Mouse (Mus musculus) ZHBTc4 (cell line): ENCODE measurements around the gene Prss27.
A peak's percentile ranks its signal among the peaks of the same experiment; 100 is the strongest.
"Not testable (repeated sequence)": the region's sequence is repeated elsewhere in the genome, so short reads cannot be mapped to it uniquely, and the experiment has no call there.

Source experiments
- DNase-seq: peaks from one replicate; pipeline ENCODE4 v3.0.0-alpha.2; 2011; ENCODE audit warnings: low read depth, low spot score

Prss27 gene

DNA sequence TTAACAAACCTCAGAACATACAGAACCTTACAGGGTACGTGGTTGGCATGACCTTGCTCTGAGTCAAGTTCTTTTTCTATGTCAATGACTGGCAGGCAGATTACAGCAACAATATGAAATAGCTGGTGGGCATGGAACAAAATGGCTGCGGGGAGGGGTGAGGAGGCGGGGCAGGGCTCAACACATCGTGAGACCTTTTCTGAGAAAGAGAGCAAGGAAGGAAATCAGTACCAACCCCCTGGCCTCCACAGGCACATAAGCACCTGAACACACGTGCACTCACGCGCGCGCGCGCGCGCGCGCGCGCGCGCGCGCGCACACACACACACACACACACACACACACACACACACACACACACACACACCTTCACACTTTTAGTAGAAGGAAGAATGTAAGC is 7.4 kb upstream of the Prss27 start:
- DNase-seq, result peak; percentile 79

DNA sequence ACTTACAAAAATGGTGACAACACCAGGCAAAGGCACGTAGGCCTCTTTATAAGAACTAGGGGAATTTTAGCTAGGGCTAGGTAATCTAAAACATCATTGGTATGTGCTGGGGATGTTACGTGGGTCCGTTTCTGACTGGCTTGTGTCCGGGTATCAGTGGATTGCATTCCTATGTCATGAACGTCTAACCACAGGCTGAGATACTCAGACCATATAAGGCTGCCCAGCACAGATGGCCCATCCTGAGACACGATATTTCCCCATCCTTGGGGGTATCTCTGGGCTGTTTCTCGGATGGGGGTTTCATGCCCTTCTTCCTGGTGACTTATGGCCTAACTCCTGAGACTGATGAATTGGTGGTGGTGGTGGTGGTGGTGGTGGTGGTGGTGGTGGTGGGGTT is 2.9 kb upstream of the Prss27 start:
- no peak for DNase-seq

DNA sequence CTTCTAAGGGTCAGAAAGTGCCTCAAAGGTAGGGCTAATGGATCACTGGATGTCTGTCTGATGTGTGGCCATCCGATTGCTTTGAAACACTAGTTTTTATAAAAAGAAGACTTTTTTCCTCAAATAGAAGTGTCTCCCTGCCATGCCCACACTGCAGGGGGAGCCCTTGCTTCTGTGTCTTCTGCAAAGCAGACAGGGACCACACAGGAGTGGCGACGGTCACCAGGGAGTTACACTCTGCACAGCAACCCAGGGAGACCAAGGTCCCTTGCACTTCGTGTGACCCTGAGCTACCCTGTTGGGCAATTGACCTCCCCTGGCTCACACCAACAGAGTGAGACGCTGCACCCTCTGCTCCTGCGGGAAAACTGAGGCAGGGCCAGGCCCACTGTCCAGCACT is 990 bp upstream of the Prss27 start:
- peak; percentile 40 for DNase-seq

DNA sequence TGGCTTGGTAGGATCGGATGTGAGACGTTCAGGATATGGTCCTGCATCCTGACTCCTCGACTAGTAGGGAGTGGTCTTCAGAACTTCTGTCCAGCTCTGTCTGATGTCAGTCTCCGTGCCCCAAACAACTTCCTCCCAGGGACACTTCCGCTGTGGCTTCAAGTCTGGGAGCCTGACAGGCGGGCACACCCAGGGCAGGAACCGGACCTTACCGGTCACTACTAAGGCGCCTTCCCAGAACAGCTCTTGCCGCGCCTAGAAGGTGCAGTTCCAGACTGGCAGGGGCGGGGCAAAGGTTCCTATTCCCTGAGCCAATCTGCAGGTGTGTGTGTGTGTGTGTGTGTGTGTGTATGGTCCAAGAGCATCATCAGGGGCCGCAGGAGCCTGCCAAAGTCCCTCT is 584 bp upstream of the Prss27 start:
- peak; percentile 45 for DNase-seq

DNA sequence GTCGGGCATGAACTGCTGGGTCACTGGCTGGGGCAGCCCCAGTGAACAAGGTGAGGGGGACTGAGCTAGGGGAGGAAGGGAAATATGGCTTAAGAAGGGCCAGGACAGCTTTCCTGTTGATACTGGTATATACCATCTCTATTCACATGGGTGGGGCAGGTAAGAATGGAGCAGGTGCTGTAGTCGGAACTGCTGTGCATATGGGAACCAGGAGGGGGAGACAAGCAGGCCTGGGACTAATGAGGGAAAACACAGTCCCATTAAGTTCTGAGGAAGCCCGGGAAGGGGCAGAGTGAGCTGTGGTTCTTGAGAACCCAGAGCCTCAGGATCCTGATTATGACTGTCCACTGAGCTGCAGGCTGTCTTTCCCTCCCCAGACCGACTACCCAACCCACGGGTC is 6.5 kb downstream of the Prss27 start:
- DNase-seq, result peak; percentile 75

DNA sequence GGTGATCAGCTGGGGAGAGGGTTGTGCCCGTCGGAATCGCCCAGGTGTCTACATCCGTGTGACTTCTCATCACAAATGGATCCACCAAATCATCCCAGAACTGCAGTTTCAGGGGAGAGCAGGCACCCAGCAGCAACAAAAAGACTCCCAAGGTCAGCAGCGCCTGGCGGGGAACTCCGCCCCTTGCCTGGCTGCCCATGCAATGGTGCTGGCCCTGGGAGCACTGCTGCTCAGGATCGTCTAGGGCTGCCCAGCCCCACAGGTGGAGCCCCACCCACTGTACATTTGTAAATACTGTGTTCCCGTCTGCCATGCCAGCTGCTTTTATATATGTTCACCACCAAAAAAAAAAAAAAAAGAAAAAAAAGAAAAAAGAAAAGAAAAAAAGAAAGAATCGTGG is 7.7 kb downstream of the Prss27 start:
- DNase-seq, result no peak

DNA sequence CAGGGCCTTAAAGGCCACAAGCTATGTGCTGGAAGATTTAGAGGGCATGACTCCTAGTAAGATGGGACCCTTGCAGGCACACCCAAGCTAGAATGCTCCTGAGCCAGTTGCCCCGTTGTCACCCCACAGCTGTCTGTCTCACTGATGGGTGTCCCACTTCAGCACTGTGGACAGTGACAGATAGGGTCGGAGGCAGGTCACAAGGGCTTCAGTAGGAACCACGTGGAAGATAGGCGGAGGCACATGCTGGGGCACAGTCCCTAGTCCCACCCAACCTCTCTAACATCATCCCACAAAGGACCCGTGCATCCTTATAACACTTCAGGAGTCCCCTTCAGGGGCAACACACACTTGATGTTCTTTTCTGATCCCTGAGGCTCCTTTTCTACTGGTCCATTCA is 8.1 kb downstream of the Prss27 start:
- DNase-seq, result peak; percentile 72

DNA sequence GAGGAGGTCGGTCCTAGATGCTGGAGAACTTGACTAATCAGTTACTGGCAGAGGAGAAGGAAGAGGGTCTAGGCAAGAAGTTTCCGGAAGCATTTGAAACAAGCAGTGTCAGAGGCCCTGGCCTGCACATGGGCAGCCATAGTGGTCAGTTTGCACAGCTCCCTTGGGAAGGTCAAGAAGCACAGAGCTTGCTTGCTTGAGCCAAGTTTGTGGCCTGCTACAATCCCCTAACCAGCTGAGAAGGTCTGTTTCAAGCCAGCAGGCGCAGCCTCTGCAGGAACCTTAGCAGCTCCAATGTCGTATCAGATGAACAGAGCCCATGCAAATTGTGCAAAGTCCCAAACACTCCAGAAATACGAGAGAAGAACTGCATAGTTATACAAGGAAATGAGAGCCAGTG is 10.1 kb downstream of the Prss27 start:
- DNase-seq, result no peak

DNA sequence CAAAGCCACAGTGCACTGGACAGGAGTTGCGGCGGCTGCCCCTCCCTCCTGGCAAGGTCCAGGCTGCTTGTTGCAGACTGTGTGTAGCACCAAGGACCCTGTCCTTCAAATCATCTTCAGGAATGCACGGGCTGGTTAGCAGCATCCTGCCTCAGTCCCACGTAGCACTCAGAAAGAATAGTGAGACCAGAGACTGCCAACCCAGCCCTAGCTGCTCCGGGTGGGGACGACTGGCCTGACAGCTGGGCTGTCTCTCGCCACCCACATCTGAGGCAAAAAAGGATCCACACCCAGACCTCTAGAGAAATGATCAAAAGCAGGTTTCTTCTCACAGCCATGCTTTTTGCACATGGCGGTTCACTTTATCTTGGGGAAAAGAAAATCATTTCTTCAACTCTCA is 11.1 kb downstream of the Prss27 start:
- no peak for DNase-seq

DNA sequence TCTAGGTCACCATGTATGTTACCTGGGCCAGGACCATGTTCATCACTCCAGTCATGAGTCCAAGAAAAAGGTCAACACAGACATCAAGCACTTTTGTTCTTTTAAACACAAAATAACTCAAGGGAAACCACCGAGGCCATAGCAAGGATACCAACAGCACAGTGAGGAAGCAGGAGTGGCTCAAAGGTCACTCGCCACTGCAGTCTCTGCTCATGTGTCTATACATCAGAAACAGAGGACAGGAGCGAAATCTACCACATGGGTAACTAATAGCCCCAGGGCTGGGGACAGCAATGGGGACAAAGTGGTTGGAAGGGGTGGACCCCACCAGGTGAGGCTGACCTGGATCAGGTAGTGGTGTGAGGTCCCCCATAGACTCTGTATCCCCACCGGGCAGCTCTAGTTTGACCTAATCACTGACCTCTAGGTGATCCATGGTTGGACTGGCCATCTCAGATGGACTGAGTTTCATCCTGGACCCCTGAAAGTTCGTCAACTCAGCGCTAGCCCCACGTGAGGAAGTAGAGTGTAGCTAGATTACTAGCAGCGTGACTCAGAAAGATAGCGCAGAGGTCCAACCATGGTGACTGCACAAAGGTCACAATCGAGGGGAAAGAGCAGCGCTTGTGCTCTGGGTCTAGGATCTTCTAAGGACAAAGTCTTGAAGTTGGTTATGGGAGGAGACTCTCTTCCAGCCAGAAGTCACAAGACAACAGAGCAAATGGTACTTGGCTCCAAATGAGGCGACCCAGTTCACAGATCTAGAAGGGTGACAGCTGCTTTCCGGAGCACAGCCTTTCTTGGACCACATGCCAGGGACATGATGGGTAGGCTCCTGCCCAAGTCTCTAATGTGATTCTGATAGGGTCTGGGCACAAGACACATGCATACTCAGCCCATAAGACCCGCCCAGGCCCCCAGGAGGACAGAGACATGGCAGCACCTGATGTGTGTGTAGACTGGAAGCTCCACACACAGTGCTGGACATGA is 19.0 kb downstream of the Prss27 start:
- no peak for DNase-seq

DNA sequence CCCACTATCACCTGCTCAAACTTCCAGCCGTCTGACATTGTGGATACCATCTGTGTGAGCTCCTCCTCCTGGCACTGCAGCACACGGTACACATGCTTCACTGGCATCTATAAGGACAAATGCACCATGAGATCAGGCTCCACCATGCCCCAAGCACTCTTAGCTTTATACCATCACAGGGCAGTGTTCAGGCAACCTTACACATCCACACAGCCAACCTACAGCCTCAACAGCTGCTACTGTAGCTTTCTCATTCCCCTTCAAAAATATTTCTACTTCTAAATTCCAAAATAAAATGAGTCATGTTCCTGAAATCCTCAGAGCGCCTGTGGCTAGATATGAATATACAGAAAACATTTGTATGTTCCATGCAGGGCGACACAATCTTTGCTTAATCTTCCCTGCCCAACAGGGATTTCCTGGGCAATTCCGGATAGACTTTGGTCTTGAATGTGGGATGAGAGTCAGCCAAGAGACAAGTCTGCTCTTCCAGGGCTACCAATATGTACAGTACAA is 19.8 kb downstream of the Prss27 start:
- no peak for DNase-seq

DNA sequence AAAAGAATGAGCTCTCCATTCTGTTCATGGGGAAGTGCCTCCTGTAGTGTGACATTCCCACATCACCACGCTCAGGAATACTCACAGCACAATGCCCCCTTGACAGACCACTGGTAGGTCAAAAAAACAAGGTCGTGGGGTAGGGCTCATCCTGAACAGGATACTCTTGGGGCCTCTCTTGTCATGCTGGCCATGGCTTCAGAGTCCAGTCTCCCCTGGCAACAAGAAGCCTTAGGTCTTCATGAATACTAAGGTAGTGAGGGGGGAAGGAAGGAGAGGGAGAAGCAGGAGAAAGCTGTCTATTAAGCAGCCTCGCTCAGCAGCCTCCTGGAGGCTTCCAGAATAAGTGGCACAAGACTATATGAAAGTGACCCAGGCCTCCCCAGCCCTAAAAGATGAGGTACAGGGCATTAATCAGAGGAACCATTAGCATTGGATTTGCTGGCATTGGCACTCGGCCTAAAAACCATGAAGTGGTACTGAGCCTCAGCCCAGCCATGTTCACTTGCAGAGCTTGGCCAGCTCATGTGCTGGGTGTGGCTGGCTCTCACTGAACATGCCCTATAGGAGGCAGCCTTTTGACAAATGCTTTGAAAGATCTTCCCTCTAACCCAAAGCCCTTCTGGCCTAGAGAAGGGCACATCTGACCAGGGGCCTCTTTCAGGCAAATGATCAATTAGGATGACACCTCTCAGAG is 24.7 kb downstream of the Prss27 start:
- no peak for DNase-seq

DNA sequence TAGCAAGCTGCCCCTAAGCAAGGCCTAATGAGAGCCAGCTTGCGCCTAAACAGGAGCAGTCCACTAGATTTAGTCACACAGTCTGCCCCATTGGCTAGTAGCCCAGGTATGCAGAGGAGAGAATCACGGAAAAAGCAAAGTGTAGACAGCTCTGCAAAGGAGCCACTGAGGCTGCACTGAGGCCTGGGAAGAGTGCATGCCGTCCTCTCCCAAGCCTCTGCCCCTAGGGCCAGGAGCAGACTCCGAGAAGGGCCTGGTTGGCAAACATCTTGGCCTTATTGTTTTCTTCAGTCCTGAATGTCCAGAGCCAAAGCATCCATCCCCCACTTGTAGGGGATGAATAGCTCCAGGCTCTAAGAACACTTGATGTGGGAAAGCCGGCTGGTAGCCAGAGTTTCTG is 30.3 kb downstream of the Prss27 start:
- no peak for DNase-seq

DNA sequence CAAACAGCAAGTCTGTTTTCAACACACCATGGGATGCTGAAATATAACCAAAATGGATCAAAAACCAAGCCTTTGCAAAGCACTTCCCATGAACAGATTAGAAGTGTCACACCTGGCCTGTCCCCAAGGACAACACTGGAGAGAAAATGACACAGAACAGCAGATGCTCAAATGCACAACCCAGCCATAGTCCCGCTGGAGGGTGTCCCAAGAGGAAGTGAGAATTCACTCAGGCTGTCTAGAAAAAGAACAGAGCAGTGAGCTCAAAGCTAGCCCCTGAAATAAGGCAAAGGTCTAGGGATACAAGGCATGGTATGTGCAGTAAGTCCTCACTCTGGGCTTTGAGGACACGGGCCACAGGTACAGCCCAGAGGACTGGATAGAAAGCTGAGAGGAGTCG is 31.6 kb downstream of the Prss27 start:
- DNase-seq, result no peak

DNA sequence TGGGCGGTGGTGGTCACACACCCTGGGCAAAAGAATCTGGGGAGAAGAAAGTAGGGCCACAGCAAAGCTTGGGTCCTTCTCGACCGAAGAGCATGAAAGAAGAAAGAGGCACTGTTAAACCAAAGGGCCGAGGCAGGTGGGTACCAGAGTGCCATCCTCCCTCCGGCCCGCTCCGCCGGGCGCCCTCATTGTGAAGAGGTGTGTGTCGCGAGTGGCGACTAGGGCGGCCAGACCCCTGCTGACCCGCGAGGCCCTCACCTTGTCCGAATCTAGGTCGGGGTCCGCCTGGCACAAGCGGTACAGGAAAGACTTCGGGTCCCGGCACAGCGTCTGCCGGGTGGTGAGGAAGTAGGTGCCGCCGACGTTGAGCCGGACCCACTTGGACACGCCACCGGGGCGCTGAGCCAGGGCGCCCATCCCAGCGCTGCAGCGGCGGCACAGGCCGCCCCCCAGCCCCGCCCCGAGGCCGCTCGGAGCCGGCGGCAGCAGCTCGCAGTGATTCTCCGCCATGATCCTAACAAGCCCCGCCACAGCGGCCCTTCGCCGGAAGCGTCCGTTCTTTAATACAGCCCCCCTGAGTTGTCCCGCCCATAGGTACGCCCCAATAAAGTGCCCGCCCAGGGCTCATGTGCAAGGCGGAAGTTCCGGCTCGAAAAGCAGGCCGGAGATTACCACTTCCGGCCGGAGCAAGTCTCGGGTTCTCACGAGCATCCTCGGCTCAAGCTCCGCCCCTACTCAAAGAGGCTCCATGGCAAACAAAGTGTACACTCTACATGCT is 35.2 kb downstream of the Prss27 start, which contains the start of gene Kctd5:
TSS of gene Kctd5 (minus strand) at position 567 of the 778 bp plus-strand sequence.
- peak; percentile 98 for DNase-seq

DNA sequence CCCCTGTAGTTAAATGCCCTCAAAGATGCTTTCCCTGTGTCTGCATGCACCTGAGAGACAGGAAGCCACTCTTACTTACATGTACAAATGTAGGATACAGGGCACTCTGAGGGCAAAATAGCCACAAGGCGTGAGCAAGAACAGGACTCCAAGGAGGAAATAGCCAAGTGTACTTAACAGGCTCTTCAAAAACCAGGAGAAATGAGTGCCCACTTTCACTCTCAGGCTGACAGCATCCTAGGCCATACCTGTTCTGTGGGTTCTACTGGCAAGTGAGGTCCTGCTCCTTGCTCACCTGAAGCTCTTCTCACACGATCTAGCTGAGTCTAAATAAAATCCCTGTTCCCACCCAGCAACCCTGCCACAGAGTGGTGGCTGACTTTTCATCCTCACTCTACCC is 39.2 kb downstream of the Prss27 start:
- DNase-seq, result no peak

DNA sequence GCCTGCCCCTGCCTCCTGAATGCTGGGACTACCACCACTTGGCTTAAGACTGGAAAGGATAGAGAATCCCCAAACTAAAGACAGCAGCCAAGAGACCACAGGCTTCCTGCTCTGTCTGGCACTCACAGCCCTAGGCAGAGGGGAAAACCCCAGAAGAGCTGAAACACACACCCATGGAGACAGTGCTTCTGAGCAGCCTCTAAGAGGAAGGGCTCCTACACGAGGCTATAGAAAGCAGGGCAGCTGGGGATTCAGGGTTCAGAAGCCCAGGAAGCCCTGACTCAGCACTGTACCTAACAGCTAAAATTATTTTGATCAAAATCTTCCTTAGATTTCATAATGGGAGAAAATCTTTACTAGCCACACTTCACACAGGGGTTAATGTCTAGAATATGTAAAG is 46.6 kb downstream of the Prss27 start:
- DNase-seq, result no peak

DNA sequence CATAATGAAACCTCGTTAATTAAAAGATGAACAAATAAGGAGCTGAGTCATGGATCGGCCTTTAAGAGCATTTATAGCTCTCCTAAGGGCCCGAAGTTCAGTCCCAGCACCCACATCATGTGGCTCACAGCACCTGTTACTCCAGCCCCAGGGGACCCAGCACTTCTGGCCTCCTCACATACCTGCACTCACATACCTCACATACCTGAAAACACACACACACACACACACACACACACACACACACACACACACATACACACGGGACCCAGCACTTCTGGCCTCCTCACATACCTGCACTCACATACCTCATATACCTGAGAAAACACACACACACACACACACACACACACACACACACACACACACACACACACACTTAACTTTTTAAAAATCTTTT is 48.5 kb downstream of the Prss27 start:
- DNase-seq, result not testable (repeated sequence)

DNA sequence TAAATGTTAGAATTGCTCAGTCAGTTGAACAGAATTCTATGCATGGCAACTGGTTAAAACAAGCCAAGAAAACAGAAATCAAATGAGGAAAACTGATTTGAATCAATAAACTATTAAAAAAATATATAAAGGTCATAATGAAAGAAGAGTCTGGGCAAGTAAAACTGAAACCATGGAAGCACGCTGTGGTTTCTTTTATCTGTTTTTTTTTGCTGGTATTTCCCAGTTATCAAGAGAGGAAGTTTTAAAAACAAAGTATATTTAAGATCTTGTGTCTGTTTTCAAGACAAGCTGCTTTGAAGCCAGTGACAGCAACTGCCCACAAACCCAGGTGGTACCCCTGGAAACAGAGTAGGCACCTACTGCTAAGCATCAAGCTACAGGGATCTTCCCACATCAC is 52.6 kb downstream of the Prss27 start:
- DNase-seq, result no peak
